Mouse (Mus musculus) spleen, adult 2 months (tissue): ENCODE results near the gene Hs3st4.

Experiments used
- CTCF ChIP-seq: fragments of 200-500 bp; IDR thresholded peaks from 2 replicates; pipeline ENCODE4 v1.5.1; 2011; ENCODE audit warnings: mild to moderate bottlenecking, inconsistent platforms; ENCODE audit not compliant: insufficient read depth, insufficient read length, insufficient replicate concordance; ENCODE audit errors: extremely low read depth
- POLR2A ChIP-seq: fragments of 200-500 bp; IDR thresholded peaks from 2 replicates; pipeline ENCODE4 v1.6.1; 2011; ENCODE audit warnings: low read depth, low read length, inconsistent platforms

- TF ChIP-seq POLR2A (no peak), CTCF (no peak)
Measured at GRCm38 (mm10) chr7:124335635-124336034, 353.0 kb downstream of the Hs3st4 start.
